Mouse (Mus musculus) 416B (cell line): Measurements from ENCODE around the gene Lingo3.

ENCODE experiments used
- DNase-seq: peaks from one replicate; pipeline ENCODE4 v3.0.0; 2011; ENCODE audit warnings: low read depth

The Lingo3 gene

GRCm38 (mm10) chr10:80843931-80844547 is at the start of gene Lingo3:
TSS of gene Lingo3 (minus strand) at chr10:80844039.
- DNase-seq, result no peak

- no peak for DNase-seq
These were observed 43.3 kb upstream of the Lingo3 start for GRCm38 (mm10) chr10:80887181-80887580.

GRCm38 (mm10) chr10:80881301-80881700 is 37.5 kb upstream of the Lingo3 start:
- peak; percentile 79 for DNase-seq

- peak; percentile 50 for DNase-seq
These were observed 37.1 kb upstream of the Lingo3 start for GRCm38 (mm10) chr10:80880901-80881300.

- DNase-seq, result peak; percentile 81
These were observed 36.3 kb upstream of the Lingo3 start for GRCm38 (mm10) chr10:80880131-80880641.

GRCm38 (mm10) chr10:80876594-80876993 is 32.8 kb upstream of the Lingo3 start:
- DNase-seq, result no peak

GRCm38 (mm10) chr10:80876028-80876427 is 32.2 kb upstream of the Lingo3 start:
- DNase-seq, result peak; percentile 75

- no peak for DNase-seq
These were observed 30.2 kb upstream of the Lingo3 start for GRCm38 (mm10) chr10:80874035-80874434.

GRCm38 (mm10) chr10:80871581-80871980 is 27.7 kb upstream of the Lingo3 start, which contains the start of gene Tmprss9:
TSS of gene Tmprss9 (plus strand) at chr10:80871848.
- no peak for DNase-seq

- DNase-seq, result no peak
These were observed 27.2 kb upstream of the Lingo3 start for GRCm38 (mm10) chr10:80870993-80871392.

- DNase-seq, result no peak
These were observed 20.6 kb upstream of the Lingo3 start for GRCm38 (mm10) chr10:80864446-80864845.

- DNase-seq, result no peak
These were observed 18.5 kb upstream of the Lingo3 start for GRCm38 (mm10) chr10:80862305-80862704.

GRCm38 (mm10) chr10:80858350-80858935 is 14.6 kb upstream of the Lingo3 start:
- DNase-seq, result no peak

- no peak for DNase-seq
These were observed 14.0 kb upstream of the Lingo3 start for GRCm38 (mm10) chr10:80857848-80858247.

GRCm38 (mm10) chr10:80857386-80857785 is 13.5 kb upstream of the Lingo3 start:
- DNase-seq, result no peak

GRCm38 (mm10) chr10:80856908-80857307 is 13.1 kb upstream of the Lingo3 start:
- no peak for DNase-seq

GRCm38 (mm10) chr10:80856267-80856666 is 12.4 kb upstream of the Lingo3 start:
- DNase-seq, result peak; percentile 81

GRCm38 (mm10) chr10:80855749-80856073 is 11.9 kb upstream of the Lingo3 start:
- peak; percentile 36 for DNase-seq

- DNase-seq, result peak; percentile 94
These were observed 11.3 kb upstream of the Lingo3 start, which contains the start of the genes Lsm7 and Sppl2b for GRCm38 (mm10) chr10:80854913-80855748. TSS of gene Lsm7 (minus strand) at chr10:80855209. TSS of gene Sppl2b (plus strand) at chr10:80855275.

GRCm38 (mm10) chr10:80848571-80848970 is 4.7 kb upstream of the Lingo3 start:
- DNase-seq, result peak; percentile 87

GRCm38 (mm10) chr10:80845732-80846131 is 1.9 kb upstream of the Lingo3 start:
- DNase-seq, result no peak

- DNase-seq, result no peak
These were observed 1.3 kb upstream of the Lingo3 start for GRCm38 (mm10) chr10:80845055-80845693.
